Mouse (Mus musculus) gastrocnemius, postnatal 4 days (tissue): ENCODE results near the gene Gabrb2. TPM values are rescaled to one million over a fixed set of nuclear protein-coding genes. Genes with fewer than 3 reads are reported as not detected.

Experiments
- DNase-seq, 2 experiments: peaks; one replicate each; pipeline ENCODE4 v3.0.0; 2021 to 2022; ENCODE audit warnings: low spot score in 2 of 2, mixed read lengths in 2 of 2
- long read RNA-seq, 2 experiments: library from polyadenylated mRNA; stranded (forward); transcript quantifications; one replicate each; pipeline ENCODE4 v2.0.0; 2021
- total RNA-seq, 2 experiments: library from RNA; stranded (reverse); gene quantifications; 2 replicates each; pipeline ENCODE4 v1.2.3; 2021

Gene Gabrb2
- total RNA-seq, result 1 to 10 TPM; 1.7 to 2.7 TPM
- long read RNA-seq, experiment 1, result 0 reads
- long read RNA-seq, experiment 2, partial matches to known transcripts, result 1 of 1 reads
- long read RNA-seq, experiment 2, other reads (novel, unspliced or antisense), result 0 of 1 reads

- DNase-seq, result no peak
Measured at GRCm38 (mm10) chr11:42418996-42419782, at the start of gene Gabrb2. Gabrb2 (plus strand) TSS chr11:42419757.

GRCm38 (mm10) chr11:42378983-42379382, 40.6 kb upstream of the Gabrb2 start:
- no peak for DNase-seq

- DNase-seq, result no peak
Measured at GRCm38 (mm10) chr11:42386486-42386885, 33.1 kb upstream of the Gabrb2 start.

- no peak for DNase-seq
Measured at GRCm38 (mm10) chr11:42390682-42391290, 28.8 kb upstream of the Gabrb2 start.

- DNase-seq, result no peak
Measured at GRCm38 (mm10) chr11:42393451-42393850, 26.1 kb upstream of the Gabrb2 start.

GRCm38 (mm10) chr11:42419791-42420633, 455 bp downstream of the Gabrb2 start:
- DNase-seq, result no peak

- DNase-seq, result peak in 1 of 2 experiments; percentile 32
Measured at GRCm38 (mm10) chr11:42420634-42421470, 1.3 kb downstream of the Gabrb2 start.

GRCm38 (mm10) chr11:42423231-42423630, 3.7 kb downstream of the Gabrb2 start:
- peak in 1 of 2 experiments; percentile 12 for DNase-seq

- no peak for DNase-seq
Measured at GRCm38 (mm10) chr11:42431495-42431894, 11.9 kb downstream of the Gabrb2 start.

GRCm38 (mm10) chr11:42438978-42439377, 19.4 kb downstream of the Gabrb2 start:
- DNase-seq, result no peak

GRCm38 (mm10) chr11:42443641-42444040, 24.1 kb downstream of the Gabrb2 start:
- DNase-seq, result no peak

GRCm38 (mm10) chr11:42448929-42449328, 29.4 kb downstream of the Gabrb2 start:
- no peak for DNase-seq

- no peak for DNase-seq
Measured at GRCm38 (mm10) chr11:42464136-42464535, 44.6 kb downstream of the Gabrb2 start.

GRCm38 (mm10) chr11:42468381-42468780, 48.8 kb downstream of the Gabrb2 start:
- no peak for DNase-seq

GRCm38 (mm10) chr11:42474523-42474922, 55.0 kb downstream of the Gabrb2 start:
- DNase-seq, result no peak

- no peak for DNase-seq
Measured at GRCm38 (mm10) chr11:42487625-42488024, 68.1 kb downstream of the Gabrb2 start.

- DNase-seq, result no peak
Measured at GRCm38 (mm10) chr11:42501166-42501565, 81.6 kb downstream of the Gabrb2 start.

GRCm38 (mm10) chr11:42505436-42505835, 85.9 kb downstream of the Gabrb2 start:
- DNase-seq, result no peak

GRCm38 (mm10) chr11:42505911-42506310, 86.4 kb downstream of the Gabrb2 start:
- no peak for DNase-seq

- DNase-seq, result no peak
Measured at GRCm38 (mm10) chr11:42521960-42522359, 102.4 kb downstream of the Gabrb2 start.
